Mouse (Mus musculus): ENCODE measurements around the gene Zcchc17. TPM values are rescaled to one million over a fixed set of nuclear protein-coding genes. Genes with fewer than 3 reads are reported as not detected.

Zcchc17 gene
- polyA plus RNA-seq, 1 experiment from 2014 or later, result 31.9 TPM

DNA sequence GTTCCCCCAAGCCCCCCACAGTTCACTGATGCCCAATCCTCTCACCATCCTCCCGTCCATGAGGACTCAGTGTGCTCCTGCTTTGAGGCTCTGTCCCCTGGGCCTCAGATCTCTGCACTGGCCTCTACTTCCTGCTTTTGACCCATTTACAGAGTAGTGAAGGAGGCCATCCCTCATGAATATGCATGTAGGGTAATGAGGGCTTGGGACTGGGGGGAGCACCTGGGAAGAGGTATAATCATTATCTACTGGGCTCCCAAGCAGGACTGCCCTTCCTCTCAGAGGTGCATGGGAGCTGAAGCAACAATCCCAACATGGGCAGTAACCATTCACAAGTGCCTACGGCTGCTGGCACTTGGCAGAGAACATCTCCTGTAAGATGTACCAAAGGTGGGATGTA, 80.6 kb downstream of the Zcchc17 start, which contains the start of gene Serinc2:
Serinc2 (minus strand) TSS at position 101 of the 400 bp plus-strand sequence.
- H3K9ac ChIP-seq, result no peak within 1 kb of the TSS
- peaks cover 92% of the 10 kb centered on the region for H3K27me3 ChIP-seq
- H3K4me3 ChIP-seq (replicated peaks), result no peak within 1 kb of the TSS
- peaks cover 12% of the 10 kb centered on the region for H3K4me1 ChIP-seq (replicated peaks)
- 41% methylated on average over 2 of the region's 2 CpGs for WGBS (ENCODE audit: insufficient replicate concordance)
- no peak within 1 kb of the TSS for H3K27ac ChIP-seq (replicated peaks)
- no peak for ATAC-seq (ENCODE audit: insufficient read depth)
- H3K36me3 ChIP-seq (replicated peaks), result no peaks in the 10 kb centered on the region
- no peak within 1 kb of the TSS for H3K4me2 ChIP-seq
- no peaks in the 10 kb centered on the region for H3K9me3 ChIP-seq (replicated peaks)

DNA sequence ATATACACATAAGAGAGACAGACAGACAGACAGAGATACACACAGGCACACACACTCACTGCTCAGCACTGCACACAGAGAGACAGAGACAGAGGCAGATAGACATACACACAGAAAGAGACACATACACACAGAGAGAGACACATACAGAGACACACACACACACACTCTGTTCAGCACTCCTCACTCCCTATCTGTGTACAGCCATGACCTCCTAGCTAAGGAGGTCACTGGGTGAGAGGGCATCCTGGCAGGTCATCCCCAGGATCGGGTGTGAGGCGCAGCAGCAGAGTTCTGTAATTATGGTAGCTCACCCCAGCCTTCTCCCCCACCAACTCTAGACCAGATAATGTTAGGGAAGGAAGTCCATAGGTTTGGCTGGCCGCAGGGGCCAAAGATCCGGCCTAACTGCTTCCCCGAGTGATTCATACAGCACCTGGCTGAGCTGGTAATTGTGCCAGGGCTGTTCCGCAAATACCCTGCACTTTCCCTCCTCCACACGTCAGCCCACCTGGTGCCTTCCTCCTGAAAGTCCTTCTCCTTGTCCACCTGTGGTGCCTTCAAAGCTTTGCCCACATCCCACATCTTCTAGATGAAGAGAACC, 83.1 kb downstream of the Zcchc17 start:
- no peaks in the 10 kb centered on the region for H3K36me3 ChIP-seq (replicated peaks)
- H3K9ac ChIP-seq, result no peak overlapping the region
- no peak overlapping the region for H3K4me2 ChIP-seq
- H3K4me3 ChIP-seq (replicated peaks), result no peak overlapping the region
- H3K27ac ChIP-seq (replicated peaks), result no peak overlapping the region
- 29% methylated on average over 7 of the region's 7 CpGs for WGBS (ENCODE audit: insufficient replicate concordance)
- H3K4me1 ChIP-seq (replicated peaks), result peaks cover 12% of the 10 kb centered on the region
- peaks cover 94% of the 10 kb centered on the region for H3K27me3 ChIP-seq
- H3K9me3 ChIP-seq (replicated peaks), result no peaks in the 10 kb centered on the region
- ATAC-seq (ENCODE audit: insufficient read depth), result no peak

DNA sequence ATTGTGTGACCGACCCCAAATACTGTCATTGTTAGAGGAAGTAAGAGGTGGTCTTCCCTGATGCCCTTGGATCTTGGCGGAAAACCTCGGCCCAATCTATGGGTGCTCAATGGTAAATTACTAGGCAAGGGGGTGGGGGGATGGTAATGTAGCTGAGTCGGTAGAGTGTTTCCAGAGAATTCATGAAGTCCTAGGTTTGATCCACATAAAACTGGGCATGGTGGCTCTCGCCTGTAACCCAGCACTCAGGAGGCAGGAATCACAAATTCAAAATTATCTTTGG, 84.0 kb downstream of the Zcchc17 start:
- Histone ChIP-seq H3K4me1 (replicated peaks) (peaks cover 12% of the 10 kb centered on the region), H3K9ac (no peak overlapping the region), H3K36me3 (replicated peaks) (no peaks in the 10 kb centered on the region), H3K27ac (replicated peaks) (no peak overlapping the region), H3K9me3 (replicated peaks) (no peaks in the 10 kb centered on the region), H3K27me3 (peaks cover 96% of the 10 kb centered on the region), H3K4me3 (replicated peaks) (no peak overlapping the region; the same call in 1 of the 2 replicates), H3K4me2 (peak overlapping the region; percentile 66; the same call in 1 of the 2 replicates)
- no peak for ATAC-seq (ENCODE audit: insufficient read depth)
- WGBS (ENCODE audit: insufficient replicate concordance), result 37% methylated on average over 5 of the region's 5 CpGs

GRCm38 (mm10) chr4:130275016-130275822, 84.5 kb downstream of the Zcchc17 start:
- H3K4me3 ChIP-seq (replicated peaks), result peak overlapping the region; percentile 43
- H3K9me3 ChIP-seq (replicated peaks), result no peaks in the 10 kb centered on the region
- H3K4me2 ChIP-seq, result peak overlapping the region; percentile 66
- no peak overlapping the region for H3K27ac ChIP-seq (replicated peaks)
- peak overlapping the region; percentile 6; the same call in 1 of the 2 replicates for H3K9ac ChIP-seq
- H3K4me1 ChIP-seq (replicated peaks), result peaks cover 15% of the 10 kb centered on the region
- 1% methylated on average over 62 of the region's 62 CpGs for WGBS (ENCODE audit: insufficient replicate concordance)
- H3K27me3 ChIP-seq, result peaks cover 95% of the 10 kb centered on the region
- ATAC-seq (ENCODE audit: insufficient read depth), result no peak
- H3K36me3 ChIP-seq (replicated peaks), result no peaks in the 10 kb centered on the region

DNA sequence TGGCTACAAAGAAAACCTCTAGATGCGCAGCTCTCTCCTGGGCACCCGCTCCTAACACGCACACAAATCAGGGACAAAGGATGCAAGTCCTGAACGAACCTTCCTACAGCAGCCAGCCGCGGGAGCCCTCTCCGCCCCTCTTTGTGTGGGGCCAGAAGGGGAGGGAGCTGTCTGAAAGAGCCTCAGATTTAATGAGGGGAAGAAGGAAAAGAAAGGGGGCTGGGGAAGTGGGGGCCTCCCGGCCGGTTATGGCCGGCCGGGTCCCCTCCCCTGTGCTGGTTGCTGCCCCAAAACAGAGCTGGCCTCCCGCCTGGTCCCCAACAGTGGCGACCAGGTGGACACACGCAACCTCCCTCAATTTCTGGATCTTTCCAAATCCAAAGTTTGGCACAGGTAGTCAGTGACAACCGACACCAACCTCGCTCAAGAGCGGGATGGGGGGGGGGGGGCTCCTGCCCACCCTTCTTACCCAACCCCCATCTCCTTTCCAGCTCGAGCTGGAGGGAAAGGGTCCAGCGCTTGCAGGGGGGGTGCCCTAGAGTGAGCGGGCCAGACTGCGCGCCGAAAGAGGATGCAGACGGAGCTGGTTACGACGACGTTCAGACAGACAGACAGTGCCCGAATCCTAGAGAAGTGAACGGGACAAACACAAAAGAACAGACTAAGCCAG, 85.3 kb downstream of the Zcchc17 start:
- Histone ChIP-seq H3K36me3 (replicated peaks) (no peaks in the 10 kb centered on the region), H3K4me1 (replicated peaks) (peaks cover 17% of the 10 kb centered on the region), H3K9me3 (replicated peaks) (no peaks in the 10 kb centered on the region), H3K4me3 (replicated peaks) (peak overlapping the region; percentile 43), H3K27ac (replicated peaks) (no peak overlapping the region), H3K9ac (peak overlapping the region; percentile 6; the same call in 1 of the 2 replicates), H3K27me3 (peaks cover 99% of the 10 kb centered on the region), H3K4me2 (peak overlapping the region; percentile 66)
- 2% methylated on average over 29 of the region's 29 CpGs for WGBS (ENCODE audit: insufficient replicate concordance)
- ATAC-seq (ENCODE audit: insufficient read depth), result no peak

- Histone ChIP-seq H3K9ac (no peak overlapping the region), H3K36me3 (replicated peaks) (no peaks in the 10 kb centered on the region), H3K4me2 (no peak overlapping the region), H3K4me1 (replicated peaks) (peaks cover 17% of the 10 kb centered on the region), H3K4me3 (replicated peaks) (no peak overlapping the region), H3K9me3 (replicated peaks) (no peaks in the 10 kb centered on the region), H3K27me3 (peaks cover 99% of the 10 kb centered on the region), H3K27ac (replicated peaks) (no peak overlapping the region)
- no peak for ATAC-seq (ENCODE audit: insufficient read depth)
- WGBS (ENCODE audit: insufficient replicate concordance), result 14% methylated on average over 12 of the region's 12 CpGs
Observed at GRCm38 (mm10) chr4:130273698-130274345, 85.9 kb downstream of the Zcchc17 start.

GRCm38 (mm10) chr4:130270611-130271347, 89.0 kb downstream of the Zcchc17 start:
- Histone ChIP-seq H3K4me3 (replicated peaks) (no peak overlapping the region), H3K36me3 (replicated peaks) (no peaks in the 10 kb centered on the region), H3K4me2 (no peak overlapping the region), H3K27ac (replicated peaks) (no peak overlapping the region), H3K27me3 (peaks cover 77% of the 10 kb centered on the region), H3K9me3 (replicated peaks) (no peaks in the 10 kb centered on the region), H3K4me1 (replicated peaks) (peaks cover 28% of the 10 kb centered on the region), H3K9ac (no peak overlapping the region)
- WGBS (ENCODE audit: insufficient replicate concordance), result 40% methylated on average over 6 of the region's 6 CpGs
- ATAC-seq (ENCODE audit: insufficient read depth), result no peak

DNA sequence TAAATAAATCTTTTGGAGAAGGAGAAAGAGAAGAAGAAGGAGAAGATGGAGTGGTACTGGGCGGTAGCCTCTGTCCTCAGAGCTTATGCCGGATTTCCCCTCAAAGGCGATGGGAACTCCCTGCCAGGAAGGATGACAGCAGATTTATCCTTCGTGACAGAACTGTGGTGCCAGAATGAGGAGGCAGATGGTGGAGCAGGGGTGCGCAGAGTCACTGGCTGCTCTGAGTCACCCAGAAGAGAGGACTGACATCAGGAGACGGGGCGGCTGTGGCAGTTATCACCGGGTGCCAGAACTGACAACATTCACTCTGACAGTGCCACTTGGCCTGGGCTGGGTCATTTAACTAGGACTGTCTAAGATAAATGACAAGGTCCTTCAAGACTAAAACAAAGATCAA, 89.7 kb downstream of the Zcchc17 start:
- Histone ChIP-seq H3K27me3 (peaks cover 77% of the 10 kb centered on the region), H3K9me3 (replicated peaks) (no peaks in the 10 kb centered on the region), H3K27ac (replicated peaks) (no peak overlapping the region), H3K9ac (no peak overlapping the region), H3K4me3 (replicated peaks) (no peak overlapping the region), H3K4me2 (no peak overlapping the region), H3K4me1 (replicated peaks) (peaks cover 23% of the 10 kb centered on the region), H3K36me3 (replicated peaks) (no peaks in the 10 kb centered on the region)
- peak; percentile 60 for ATAC-seq (ENCODE audit: insufficient read depth)
- WGBS (ENCODE audit: insufficient replicate concordance), result 45% methylated on average over 8 of the region's 8 CpGs

DNA sequence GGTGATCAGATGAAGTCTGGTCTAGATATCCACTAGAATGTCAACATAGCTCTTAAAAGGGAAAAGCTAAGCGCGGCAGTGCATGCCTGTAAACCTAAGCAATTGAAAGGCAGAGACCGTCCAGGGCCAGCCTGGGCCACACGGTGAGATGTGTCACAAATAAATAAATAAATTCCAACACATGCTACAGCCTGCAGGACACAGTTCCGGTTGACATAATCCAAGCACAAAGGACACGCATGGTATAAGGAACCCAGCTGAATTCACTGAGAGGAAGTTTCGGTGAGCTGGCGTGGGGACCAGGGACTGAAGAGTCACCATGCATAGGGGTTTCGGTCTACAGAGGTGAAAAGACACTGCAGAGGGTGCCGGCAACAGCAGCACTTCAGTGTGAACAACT, 91.0 kb downstream of the Zcchc17 start:
- no peaks in the 10 kb centered on the region for H3K9me3 ChIP-seq (replicated peaks)
- H3K36me3 ChIP-seq (replicated peaks), result no peaks in the 10 kb centered on the region
- peaks cover 24% of the 10 kb centered on the region for H3K4me1 ChIP-seq (replicated peaks)
- H3K9ac ChIP-seq, result no peak overlapping the region
- H3K27me3 ChIP-seq, result peaks cover 77% of the 10 kb centered on the region
- no peak overlapping the region for H3K4me2 ChIP-seq
- ATAC-seq (ENCODE audit: insufficient read depth), result no peak
- H3K27ac ChIP-seq (replicated peaks), result no peak overlapping the region
- no peak overlapping the region for H3K4me3 ChIP-seq (replicated peaks)
- 75% methylated on average over 10 of the region's 10 CpGs for WGBS (ENCODE audit: insufficient replicate concordance)

DNA sequence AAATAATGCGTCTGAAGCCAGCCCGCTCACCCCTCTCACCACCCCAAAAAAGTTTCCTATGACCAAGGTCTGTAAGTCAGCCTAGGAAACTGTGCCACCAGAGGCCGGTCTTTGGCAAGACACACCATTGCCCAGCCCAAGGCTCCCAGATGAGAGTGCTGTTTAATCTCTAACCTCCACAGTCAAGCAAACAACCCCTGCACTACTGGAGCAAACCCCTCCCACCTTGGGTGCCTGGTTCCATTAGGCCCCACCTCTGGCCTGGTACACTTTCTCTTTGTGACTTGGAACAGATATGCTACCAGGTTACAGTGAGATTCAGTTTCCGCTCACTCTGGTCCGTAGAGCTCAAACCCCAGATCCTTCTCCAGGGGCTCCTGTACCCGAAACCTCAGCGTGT, 92.7 kb downstream of the Zcchc17 start:
- Histone ChIP-seq H3K4me3 (replicated peaks) (no peak overlapping the region), H3K9ac (no peak overlapping the region), H3K4me2 (peak overlapping the region; percentile 25)

More for the DNA sequence above, 92.7 kb downstream of the Zcchc17 start:
- 68% methylated on average over 7 of the region's 7 CpGs for WGBS (ENCODE audit: insufficient replicate concordance)
- no peaks in the 10 kb centered on the region for H3K36me3 ChIP-seq (replicated peaks)
- H3K9me3 ChIP-seq (replicated peaks), result no peaks in the 10 kb centered on the region
- 0 out of 2 replicates have a peak overlapping the region, but pooled peaks have one; percentile 33 for H3K27ac ChIP-seq (replicated peaks)
- peaks cover 74% of the 10 kb centered on the region for H3K27me3 ChIP-seq
- H3K4me1 ChIP-seq (replicated peaks), result peaks cover 24% of the 10 kb centered on the region
- peak; percentile 41; the same call in 1 of the 2 replicates for ATAC-seq (ENCODE audit: insufficient read depth)

Data from liver, embryonic 15.5 days (tissue).